Mouse (Mus musculus) hindbrain, embryonic 12.5 days (tissue): ENCODE results near the gene C5ar2. TPM values are rescaled to one million over a fixed set of nuclear protein-coding genes. Genes with fewer than 3 reads are reported as not detected.

Experiments used
- ATAC-seq: fragments of 200-750 bp; cut with Nextera tagmentation; 2 replicates; pipeline ENCODE4 v1.8.0; 2017; ENCODE audit warnings: moderate TSS enrichment; ENCODE audit not compliant: low FRiP score
- H3K27ac ChIP-seq: fragments of 300-500 bp; sonication (generic); 2 replicates; pipeline ENCODE4 v1.5.1; 2016; ENCODE audit warnings: mild to moderate bottlenecking
- H3K27me3 ChIP-seq: fragments of 300-500 bp; sonication (generic); 2 replicates; pipeline ENCODE4 v1.6.1; 2016; ENCODE audit warnings: mild to moderate bottlenecking
- H3K36me3 ChIP-seq: fragments of 300-500 bp; sonication (generic); 2 replicates; pipeline ENCODE4 v1.6.1; 2016; ENCODE audit warnings: mild to moderate bottlenecking
- H3K4me1 ChIP-seq: fragments of 300-500 bp; sonication (generic); 2 replicates; pipeline ENCODE4 v1.6.1; 2016
- H3K4me2 ChIP-seq: fragments of 300-500 bp; sonication (generic); replicated peaks from 2 replicates; pipeline ENCODE4 v1.6.1; 2016; ENCODE audit warnings: mild to moderate bottlenecking
- H3K4me3 ChIP-seq: fragments of 300-500 bp; sonication (generic); 2 replicates; pipeline ENCODE4 v1.5.1; 2016; ENCODE audit warnings: mild to moderate bottlenecking
- H3K9ac ChIP-seq: fragments of 300-500 bp; sonication (generic); 2 replicates; pipeline ENCODE4 v1.6.1; 2016; ENCODE audit warnings: mild to moderate bottlenecking, moderate library complexity
- H3K9me3 ChIP-seq: fragments of 300-500 bp; sonication (generic); replicated peaks from 2 replicates; pipeline ENCODE4 v1.6.1; 2016; ENCODE audit warnings: mild to moderate bottlenecking
- WGBS: fragments of 180-500 bp; shearing (Covaris S2); methylation state at CpG from one replicate; pipeline ENCODE4 v1.1.7; 2016; 5-methylcytosine and 5-hydroxymethylcytosine counted together
- polyA plus RNA-seq: library from polyadenylated mRNA; unstranded; fragments of >200 nt; fragmentation: Nextera tagmentation; extraction: Ambion mirVana; gene quantifications from 2 replicates; pipeline ENCODE4 v1.2.1, GENCODE M21; 2016

Gene C5ar2
- polyA plus RNA-seq, 1 experiment from 2014 or later, result not detected

DNA sequence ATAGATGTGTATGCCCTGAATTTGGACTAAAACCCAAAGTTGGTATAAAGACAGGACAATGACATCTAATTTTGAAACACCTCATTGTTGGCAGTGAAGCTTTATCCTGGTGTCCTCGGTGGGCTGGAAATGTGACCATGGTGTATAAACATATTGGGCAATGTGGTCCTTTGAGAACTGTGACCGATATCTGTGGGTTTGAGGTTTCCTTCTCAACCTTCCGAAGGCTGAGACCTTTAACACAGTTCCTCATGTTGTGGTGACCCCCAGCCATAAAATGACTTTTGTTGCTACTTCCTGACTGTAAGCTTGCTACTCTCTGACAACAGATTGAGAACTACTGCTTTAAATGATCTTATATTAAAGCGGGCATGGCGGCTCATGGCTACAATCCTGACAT is 6.7 kb upstream of the C5ar2 start:
- H3K4me3 ChIP-seq, result no peak overlapping the region
- H3K36me3 ChIP-seq, result no peaks in the 10 kb centered on the region
- no peaks in the 10 kb centered on the region for H3K9me3 ChIP-seq
- no peak overlapping the region for H3K9ac ChIP-seq
- H3K4me1 ChIP-seq, result no peaks in the 10 kb centered on the region
- no peaks in the 10 kb centered on the region for H3K27me3 ChIP-seq
- ATAC-seq, result no peak
- WGBS, result 86% methylated on average over 5 of the region's 5 CpGs
- H3K27ac ChIP-seq, result no peak overlapping the region
- no peak overlapping the region for H3K4me2 ChIP-seq

DNA sequence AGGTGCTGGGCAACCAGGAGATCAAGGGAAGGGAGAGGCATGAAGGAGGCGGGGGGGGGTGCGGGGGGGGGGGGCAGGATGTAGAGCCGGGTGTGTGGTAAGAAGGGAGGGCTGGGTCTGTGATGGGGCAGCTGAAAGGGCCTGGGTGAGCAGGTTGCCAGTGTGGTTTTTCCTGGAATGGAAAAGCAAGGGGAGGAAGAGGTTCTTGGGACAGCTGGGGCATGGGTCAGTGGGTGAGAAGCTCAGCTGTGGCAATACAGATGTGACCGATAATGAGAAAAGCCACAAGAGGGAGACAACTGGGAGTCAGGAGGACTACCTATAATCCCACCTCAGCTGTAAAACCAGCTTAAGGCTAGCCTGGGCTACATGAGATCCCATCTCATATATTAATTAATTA is 2.0 kb upstream of the C5ar2 start:
- Histone ChIP-seq H3K4me1 (no peaks in the 10 kb centered on the region), H3K27ac (no peak overlapping the region), H3K27me3 (no peaks in the 10 kb centered on the region), H3K4me2 (no peak overlapping the region), H3K4me3 (no peak overlapping the region), H3K36me3 (no peaks in the 10 kb centered on the region), H3K9ac (no peak overlapping the region), H3K9me3 (no peaks in the 10 kb centered on the region)
- 57% methylated on average over 1 of the region's 4 CpGs for WGBS
- ATAC-seq, result no peak

DNA sequence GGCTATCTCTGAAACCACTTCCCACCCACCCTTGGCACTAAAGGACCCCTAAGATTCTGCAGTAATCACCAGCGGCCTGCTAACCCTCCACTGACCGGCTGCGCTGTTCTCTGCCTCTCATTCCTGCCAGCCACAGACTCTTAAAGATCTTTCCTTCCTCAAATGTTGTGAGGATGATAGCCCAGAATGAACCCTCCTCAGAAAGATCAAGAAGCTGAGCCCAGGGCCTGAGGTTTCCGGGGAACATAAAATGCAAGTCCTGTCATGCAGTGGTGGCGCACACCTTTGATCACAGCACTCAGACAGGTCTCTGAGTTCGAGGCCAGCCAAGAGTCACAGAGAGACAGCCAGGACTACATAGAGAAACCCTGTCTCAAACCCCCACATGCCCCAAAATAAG is 1.8 kb downstream of the C5ar2 start:
- Histone ChIP-seq H3K27ac (no peak overlapping the region), H3K4me1 (no peaks in the 10 kb centered on the region), H3K27me3 (no peaks in the 10 kb centered on the region), H3K36me3 (no peaks in the 10 kb centered on the region), H3K4me3 (no peak overlapping the region), H3K9ac (no peak overlapping the region), H3K4me2 (no peak overlapping the region), H3K9me3 (no peaks in the 10 kb centered on the region)
- ATAC-seq, result no peak
- 84% methylated on average over 6 of the region's 6 CpGs for WGBS

DNA sequence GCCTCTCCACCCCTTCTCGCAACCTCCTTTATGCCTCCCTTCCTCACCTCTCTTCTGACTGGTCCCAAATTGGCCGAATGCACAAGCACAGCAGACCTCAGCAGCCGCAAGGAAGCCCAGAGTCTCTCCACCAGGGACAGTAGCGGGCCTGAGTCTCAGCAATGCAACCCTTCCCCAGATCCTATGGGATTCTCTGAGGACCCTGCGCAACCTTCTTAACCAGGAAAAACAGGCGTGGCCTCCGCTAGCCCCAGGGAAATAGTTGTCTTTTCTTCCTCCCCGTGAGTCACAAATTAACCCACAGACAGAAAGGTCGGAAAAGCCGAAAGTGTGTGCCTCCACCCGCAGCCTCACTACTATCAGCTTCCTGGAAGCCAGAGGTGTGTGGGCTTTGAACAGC is 2.2 kb downstream of the C5ar2 start:
- H3K9me3 ChIP-seq, result no peaks in the 10 kb centered on the region
- no peak overlapping the region for H3K9ac ChIP-seq
- H3K27me3 ChIP-seq, result no peaks in the 10 kb centered on the region
- no peaks in the 10 kb centered on the region for H3K36me3 ChIP-seq
- H3K4me3 ChIP-seq, result no peak overlapping the region
- H3K4me2 ChIP-seq, result no peak overlapping the region
- no peak for ATAC-seq
- whole genome bisulfite sequencing, result 66% methylated on average over 11 of the region's 11 CpGs
- no peak overlapping the region for H3K27ac ChIP-seq
- H3K4me1 ChIP-seq, result no peaks in the 10 kb centered on the region

DNA sequence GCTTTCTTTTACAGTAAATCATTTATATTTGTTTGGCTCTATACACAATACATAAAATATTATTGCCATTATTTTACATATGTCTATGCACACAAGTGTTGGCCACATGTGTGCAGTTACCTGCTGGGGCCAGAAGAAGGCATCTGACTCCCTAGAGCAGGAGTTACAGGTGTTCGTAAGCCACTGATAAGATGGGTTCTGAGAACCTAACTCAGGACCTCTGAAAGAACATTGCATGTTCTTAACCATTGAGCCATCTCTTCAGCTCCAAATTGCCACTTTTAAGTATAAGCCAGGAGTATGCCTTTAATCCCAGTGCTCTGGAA is 3.0 kb downstream of the C5ar2 start:
- no peaks in the 10 kb centered on the region for H3K4me1 ChIP-seq
- no peak overlapping the region for H3K27ac ChIP-seq
- H3K36me3 ChIP-seq, result no peaks in the 10 kb centered on the region
- no peak overlapping the region for H3K9ac ChIP-seq
- no peaks in the 10 kb centered on the region for H3K9me3 ChIP-seq
- no peaks in the 10 kb centered on the region for H3K27me3 ChIP-seq
- WGBS, result 97% methylated on average over 1 of the region's 1 CpGs
- ATAC-seq, result no peak
- H3K4me2 ChIP-seq, result no peak overlapping the region
- H3K4me3 ChIP-seq, result no peak overlapping the region

DNA sequence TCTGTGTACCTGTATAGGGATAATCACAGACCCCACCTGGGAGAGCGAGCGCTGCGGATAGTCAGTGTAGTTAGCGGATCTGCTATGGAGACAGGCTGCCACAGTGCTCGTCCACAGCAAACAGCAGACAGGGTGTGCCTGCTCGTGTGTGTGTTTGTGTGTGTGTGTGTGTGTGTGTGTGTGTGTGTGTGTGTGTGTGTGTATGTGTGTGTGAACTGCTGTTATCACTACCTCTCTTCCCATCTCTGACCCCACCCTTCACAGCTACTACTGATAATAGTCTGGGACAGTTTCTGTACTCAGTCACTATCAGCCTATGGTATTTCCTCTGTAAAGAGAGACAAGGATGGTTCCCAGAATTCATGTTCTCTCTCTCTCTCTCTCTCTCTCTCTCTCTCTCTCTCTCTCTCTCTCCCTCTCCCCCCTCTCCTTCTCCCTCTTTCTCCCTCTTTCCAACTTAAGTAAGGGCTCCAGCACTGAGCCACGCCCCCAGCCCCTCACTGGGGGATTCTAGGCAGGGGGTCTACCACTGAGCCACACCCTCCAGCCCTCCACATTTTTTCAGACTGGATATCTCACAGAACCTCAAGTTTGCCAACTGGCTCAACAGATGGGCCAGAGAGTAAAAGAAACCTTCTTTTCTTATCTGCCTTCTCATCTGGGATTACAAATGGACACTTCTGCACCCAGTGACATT is 3.5 kb downstream of the C5ar2 start:
- no peak overlapping the region for H3K27ac ChIP-seq
- H3K9ac ChIP-seq, result no peak overlapping the region
- H3K27me3 ChIP-seq, result no peaks in the 10 kb centered on the region
- no peak for ATAC-seq
- H3K36me3 ChIP-seq, result no peaks in the 10 kb centered on the region
- H3K4me3 ChIP-seq, result no peak overlapping the region
- H3K4me2 ChIP-seq, result no peak overlapping the region
- H3K9me3 ChIP-seq, result no peaks in the 10 kb centered on the region
- WGBS, result 80% methylated on average over 7 of the region's 7 CpGs
- no peaks in the 10 kb centered on the region for H3K4me1 ChIP-seq

DNA sequence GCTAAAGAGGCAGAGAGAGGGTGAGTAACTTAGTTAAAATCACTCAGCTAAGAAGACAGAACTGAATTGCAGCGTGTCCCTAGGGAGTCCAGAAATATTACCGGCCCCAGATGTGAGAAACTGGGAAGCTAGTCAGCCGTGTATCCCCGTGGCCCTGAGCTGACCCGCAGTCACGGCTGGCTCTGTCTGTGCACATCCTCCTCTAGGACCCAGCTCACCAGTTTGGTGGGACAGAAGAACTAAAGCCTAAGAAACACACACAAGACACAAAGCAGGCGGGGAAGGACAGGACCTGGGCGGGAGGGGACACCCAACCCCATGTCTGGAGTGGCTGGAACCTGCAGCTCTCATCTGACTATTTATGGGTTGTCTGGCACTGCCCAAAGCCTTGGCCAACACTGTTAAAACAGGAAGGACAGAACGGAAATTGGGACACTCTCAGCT is 4.4 kb downstream of the C5ar2 start:
- H3K27me3 ChIP-seq, result no peaks in the 10 kb centered on the region
- no peaks in the 10 kb centered on the region for H3K4me1 ChIP-seq
- WGBS, result 62% methylated on average over 9 of the region's 9 CpGs
- no peaks in the 10 kb centered on the region for H3K9me3 ChIP-seq
- no peak overlapping the region for H3K9ac ChIP-seq
- no peaks in the 10 kb centered on the region for H3K36me3 ChIP-seq
- no peak for ATAC-seq
- H3K27ac ChIP-seq, result no peak overlapping the region
- H3K4me3 ChIP-seq, result no peak overlapping the region
- H3K4me2 ChIP-seq, result no peak overlapping the region

DNA sequence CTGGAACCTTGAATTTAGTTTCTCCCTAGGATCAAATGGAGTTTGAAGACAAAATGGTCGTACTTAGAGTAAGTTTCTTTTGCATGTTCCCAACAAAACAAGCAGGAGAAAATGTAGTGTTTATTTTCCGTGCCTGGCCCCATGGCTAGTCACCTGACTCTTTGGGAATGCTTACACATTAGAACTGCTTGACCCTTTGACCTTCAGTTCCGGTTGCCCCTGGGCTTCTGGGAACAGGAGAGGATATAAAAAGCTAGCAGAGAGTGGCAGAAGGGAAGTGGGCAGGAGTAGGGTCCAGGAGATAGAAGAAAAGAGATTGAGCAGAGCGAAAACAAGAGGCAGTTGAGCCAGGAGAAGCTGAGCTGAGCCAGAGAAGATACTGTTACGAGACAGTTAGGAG is 14.1 kb downstream of the C5ar2 start:
- H3K4me1 ChIP-seq, result no peaks in the 10 kb centered on the region
- H3K4me2 ChIP-seq, result no peak overlapping the region
- 0 out of 2 replicates have a peak, but pooled peaks cover 2% of the 10 kb centered on the region for H3K9me3 ChIP-seq
- no peaks in the 10 kb centered on the region for H3K36me3 ChIP-seq
- no peak overlapping the region for H3K9ac ChIP-seq
- H3K27ac ChIP-seq, result no peak overlapping the region
- no peaks in the 10 kb centered on the region for H3K27me3 ChIP-seq
- WGBS, result 50% methylated on average over 5 of the region's 5 CpGs
- H3K4me3 ChIP-seq, result no peak overlapping the region
- no peak for ATAC-seq

DNA sequence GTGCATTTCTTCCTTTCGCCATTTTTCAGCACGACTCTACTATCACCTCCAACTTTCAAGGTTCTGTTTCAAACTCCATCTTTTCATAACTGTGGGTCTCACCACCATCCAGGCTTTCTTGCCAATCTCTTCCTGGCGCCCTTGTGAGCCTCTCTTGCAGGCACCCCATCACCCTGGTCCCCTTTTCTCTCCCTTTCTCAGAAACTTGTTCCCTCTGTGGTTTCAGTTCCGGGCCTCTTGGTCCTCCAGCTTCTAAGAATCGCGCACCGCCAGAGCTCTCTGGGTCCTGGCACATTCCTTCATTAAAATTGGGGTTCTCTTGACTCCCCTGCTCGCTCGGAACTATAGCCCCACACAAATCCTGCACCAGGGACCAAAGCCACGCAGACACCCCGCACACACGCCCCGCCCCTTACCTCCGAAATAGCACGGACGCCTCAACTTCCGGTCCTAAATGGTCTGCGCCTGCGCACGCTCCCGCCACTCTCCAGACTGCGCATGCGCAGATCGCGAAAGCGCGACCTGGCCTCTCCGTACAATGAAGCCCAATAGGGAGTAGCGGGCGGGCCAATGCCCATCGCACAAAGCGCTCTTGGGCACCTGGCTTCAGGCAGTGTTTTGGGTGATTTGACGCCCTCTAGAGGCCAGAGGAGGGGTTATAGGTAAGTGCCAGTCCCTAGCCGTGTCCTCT is 22.2 kb downstream of the C5ar2 start, which contains the start of gene Dhx34:
TSS of gene Dhx34 (minus strand) at position 456 of the 691 bp plus-strand sequence.
- WGBS, result 2% methylated on average over 34 of the region's 34 CpGs
- H3K9ac ChIP-seq, result peak within 1 kb of the TSS; percentile 74
- peak; percentile 97 for ATAC-seq
- peak within 1 kb of the TSS; percentile 63 for H3K4me2 ChIP-seq
- H3K27ac ChIP-seq, result peak within 1 kb of the TSS; percentile 67
- peaks cover 9% of the 10 kb centered on the region for H3K4me1 ChIP-seq
- H3K9me3 ChIP-seq, result no peaks in the 10 kb centered on the region
- peaks cover 20% of the 10 kb centered on the region for H3K36me3 ChIP-seq
- H3K4me3 ChIP-seq, result peak within 1 kb of the TSS; percentile 55
- no peaks in the 10 kb centered on the region for H3K27me3 ChIP-seq

DNA sequence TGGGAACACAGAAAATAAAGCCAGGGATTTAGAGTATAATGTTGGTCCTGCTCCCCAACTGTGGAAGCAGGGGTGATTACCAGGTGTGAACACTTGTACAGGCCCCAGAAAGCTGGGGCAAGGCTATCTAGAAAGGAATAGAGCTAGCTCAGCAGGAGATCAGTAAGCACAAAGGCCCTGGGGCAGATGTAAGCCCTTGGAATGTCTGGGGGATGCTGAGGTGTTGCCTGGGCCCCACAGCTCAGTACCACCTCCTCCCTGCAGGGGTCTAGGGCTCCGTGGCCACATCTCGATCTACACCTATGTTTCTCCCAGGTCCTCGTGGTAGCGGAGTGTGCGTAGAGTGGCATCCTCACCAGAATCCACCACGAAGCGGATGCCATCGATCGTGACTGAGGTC is 30.0 kb downstream of the C5ar2 start:
- no peaks in the 10 kb centered on the region for H3K27me3 ChIP-seq
- H3K9me3 ChIP-seq, result no peaks in the 10 kb centered on the region
- H3K9ac ChIP-seq, result no peak overlapping the region
- H3K4me1 ChIP-seq, result no peaks in the 10 kb centered on the region
- no peak overlapping the region for H3K4me2 ChIP-seq
- no peak overlapping the region for H3K4me3 ChIP-seq
- H3K27ac ChIP-seq, result no peak overlapping the region
- ATAC-seq, result no peak
- peaks cover 97% of the 10 kb centered on the region for H3K36me3 ChIP-seq
- 95% methylated on average over 9 of the region's 9 CpGs for WGBS

DNA sequence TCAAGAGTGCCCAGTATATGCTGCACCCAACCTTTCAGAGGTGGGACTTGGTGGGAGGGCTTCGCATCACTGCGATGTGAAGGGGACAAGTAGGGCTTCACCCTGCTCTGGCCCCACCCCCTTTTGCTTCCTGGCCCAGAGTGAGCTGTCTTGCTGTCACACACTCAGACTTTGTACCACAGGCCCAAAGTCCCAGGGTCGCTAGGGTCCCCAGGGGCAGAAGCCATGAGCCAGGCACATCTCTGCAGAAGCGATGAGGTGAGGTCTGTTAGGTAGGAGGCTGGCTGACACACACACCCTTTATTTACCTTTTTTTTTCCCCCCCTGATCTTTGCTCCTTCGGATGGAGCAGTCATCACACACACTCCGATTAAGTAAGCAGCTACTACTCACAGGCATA is 30.8 kb downstream of the C5ar2 start:
- no peak overlapping the region for H3K27ac ChIP-seq
- peaks cover 99% of the 10 kb centered on the region for H3K36me3 ChIP-seq
- no peak overlapping the region for H3K9ac ChIP-seq
- H3K4me3 ChIP-seq, result no peak overlapping the region
- 92% methylated on average over 6 of the region's 6 CpGs for WGBS
- H3K27me3 ChIP-seq, result no peaks in the 10 kb centered on the region
- no peaks in the 10 kb centered on the region for H3K4me1 ChIP-seq
- no peak for ATAC-seq
- H3K9me3 ChIP-seq, result no peaks in the 10 kb centered on the region
- no peak overlapping the region for H3K4me2 ChIP-seq

DNA sequence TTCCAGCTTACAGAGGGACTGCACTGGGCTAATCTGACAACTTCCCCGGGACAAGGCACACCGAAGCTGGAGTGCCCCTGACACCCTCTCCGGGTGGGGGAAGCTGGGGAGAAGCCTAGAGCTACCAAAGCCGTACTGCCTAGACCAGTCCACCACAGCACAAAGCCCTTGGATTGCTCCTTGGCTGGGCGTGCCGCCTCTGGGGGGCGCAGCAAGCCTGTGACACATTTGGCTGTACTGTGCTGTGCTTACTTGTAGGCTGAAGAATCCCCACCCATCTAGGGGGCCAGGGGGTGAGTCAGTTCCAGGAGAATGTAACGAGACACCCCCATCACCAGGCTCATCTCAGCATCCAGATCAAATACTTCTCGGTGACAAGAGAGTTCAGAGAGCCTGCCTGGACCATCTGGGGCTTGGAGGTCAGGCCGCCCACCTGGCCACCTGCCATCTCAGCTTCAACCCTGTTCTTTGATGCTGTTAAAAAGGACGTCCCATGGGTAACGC is 33.0 kb downstream of the C5ar2 start:
- Histone ChIP-seq H3K4me2 (no peak overlapping the region), H3K4me3 (no peak overlapping the region), H3K27me3 (no peaks in the 10 kb centered on the region), H3K4me1 (no peaks in the 10 kb centered on the region), H3K9me3 (no peaks in the 10 kb centered on the region), H3K36me3 (peaks cover 97% of the 10 kb centered on the region), H3K27ac (no peak overlapping the region), H3K9ac (no peak overlapping the region)
- 76% methylated on average over 12 of the region's 12 CpGs for WGBS
- no peak for ATAC-seq
